Mouse (Mus musculus): ENCODE data around the gene Setd5. TPM values are rescaled to one million over a fixed set of nuclear protein-coding genes. Genes with fewer than 3 reads are reported as not detected.

The Setd5 gene
- polyA plus RNA-seq, 1 experiment from 2014 or later: 33.4 TPM

- H3K79me2 ChIP-seq (ENCODE audit: inconsistent target): peaks cover 11% of the 10 kb centered on the region; the same call in 1 of the 2 replicates
- no peak overlapping the region for H3K27ac ChIP-seq
- no peak overlapping the region for H3K4me3 ChIP-seq (ENCODE audit: inconsistent target)
- H3K36me3 ChIP-seq (ENCODE audit: inconsistent target): peaks cover 66% of the 10 kb centered on the region
- WGBS (ENCODE audit: missing documents): 37% methylated on average over 10 of the region's 10 CpGs
Observed at GRCm38 (mm10) chr6:113120806-113121205, 43.6 kb downstream of the Setd5 start.

GRCm38 (mm10) chr6:113133360-113133759, 56.2 kb downstream of the Setd5 start:
- WGBS (ENCODE audit: missing documents): 88% methylated on average over 2 of the region's 2 CpGs

GRCm38 (mm10) chr6:113141389-113142094, 64.4 kb downstream of the Setd5 start:
- H3K79me2 ChIP-seq (ENCODE audit: inconsistent target): peaks cover 17% of the 10 kb centered on the region; the same call in 1 of the 2 replicates
- no peak overlapping the region for H3K4me3 ChIP-seq (ENCODE audit: inconsistent target)
- H3K27ac ChIP-seq: no peak overlapping the region
- WGBS (ENCODE audit: missing documents): 50% methylated on average over 1 of the region's 1 CpGs
- peaks cover 56% of the 10 kb centered on the region for H3K36me3 ChIP-seq (ENCODE audit: inconsistent target)

More at GRCm38 (mm10) chr6:113133360-113133759, 56.2 kb downstream of the Setd5 start:
- Histone ChIP-seq H3K27ac (no peak overlapping the region), H3K79me2 (ENCODE audit: inconsistent target) (0 out of 2 replicates have a peak, but pooled peaks cover 5% of the 10 kb centered on the region), H3K4me3 (ENCODE audit: inconsistent target) (no peak overlapping the region), H3K36me3 (ENCODE audit: inconsistent target) (peaks cover 55% of the 10 kb centered on the region)

DNA sequence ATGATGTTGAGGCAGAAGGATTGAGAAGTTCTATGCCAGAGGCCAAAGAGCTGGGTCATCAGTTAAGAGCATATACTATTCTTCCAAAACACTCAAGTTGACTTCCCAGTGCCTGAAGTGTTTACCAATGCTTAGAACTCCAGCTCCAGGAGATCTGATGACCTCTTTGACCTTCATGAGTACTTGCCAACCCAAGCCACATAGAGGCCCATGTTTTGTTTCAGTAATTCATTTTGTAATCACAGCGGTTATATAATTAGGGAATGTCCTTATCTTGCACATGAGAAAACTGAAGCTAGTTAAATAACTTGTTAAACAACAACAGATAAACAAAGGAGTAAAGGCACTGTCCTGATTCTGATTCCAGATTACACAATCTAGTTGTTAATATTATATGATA, 67.6 kb downstream of the Setd5 start:
- Histone ChIP-seq H3K36me3 (ENCODE audit: inconsistent target) (peaks cover 66% of the 10 kb centered on the region), H3K79me2 (ENCODE audit: inconsistent target) (peaks cover 17% of the 10 kb centered on the region; the same call in 1 of the 2 replicates), H3K27ac (no peak overlapping the region), H3K4me3 (ENCODE audit: inconsistent target) (no peak overlapping the region)
- 93% methylated on average over 1 of the region's 1 CpGs for WGBS (ENCODE audit: missing documents)

DNA sequence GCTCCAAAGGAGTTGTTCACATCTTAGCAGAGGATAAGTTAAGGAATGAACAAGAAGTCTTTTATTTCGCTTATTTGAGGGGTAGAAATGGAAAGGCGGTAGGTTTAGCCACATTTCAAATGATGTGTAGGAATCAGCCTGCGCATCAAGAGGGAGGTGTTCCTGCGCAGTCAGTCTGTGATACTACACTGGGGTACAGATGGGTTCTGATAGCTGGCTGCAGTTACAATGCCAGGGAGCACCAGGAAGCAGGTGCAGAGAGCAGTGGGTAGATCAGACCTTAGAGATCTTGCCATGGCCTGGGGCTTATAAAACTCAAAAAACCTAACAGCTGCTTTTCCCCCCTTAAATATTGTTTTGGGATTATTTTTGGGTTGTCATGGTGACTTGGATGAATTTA, 68.1 kb downstream of the Setd5 start:
- 96% methylated on average over 4 of the region's 4 CpGs for WGBS (ENCODE audit: missing documents)
- Histone ChIP-seq H3K4me3 (ENCODE audit: inconsistent target) (no peak overlapping the region), H3K27ac (no peak overlapping the region), H3K79me2 (ENCODE audit: inconsistent target) (peaks cover 17% of the 10 kb centered on the region; the same call in 1 of the 2 replicates), H3K36me3 (ENCODE audit: inconsistent target) (peaks cover 70% of the 10 kb centered on the region)

DNA sequence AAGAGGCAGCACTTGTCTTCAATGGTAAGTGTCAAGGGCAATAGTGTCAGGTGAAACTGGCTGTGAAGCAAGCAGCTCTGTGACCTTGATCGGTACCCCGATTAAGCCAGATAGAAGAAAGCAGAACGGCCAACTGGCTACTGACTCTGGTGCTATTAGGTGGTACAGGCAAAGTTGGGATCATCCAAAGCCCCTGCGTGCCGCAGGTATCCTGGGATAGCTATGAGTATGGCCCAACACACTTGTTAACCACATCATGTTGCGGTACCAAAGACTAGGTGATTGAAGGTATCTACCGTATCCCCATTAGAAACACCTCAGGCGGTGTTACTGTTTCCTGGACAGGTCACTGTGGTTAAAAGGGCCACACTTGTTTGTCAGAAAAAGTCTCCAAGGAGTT, 76.9 kb downstream of the Setd5 start:
- H3K36me3 ChIP-seq (ENCODE audit: inconsistent target): peaks cover 47% of the 10 kb centered on the region
- no peak overlapping the region for H3K4me3 ChIP-seq (ENCODE audit: inconsistent target)
- no peak overlapping the region for H3K27ac ChIP-seq
- H3K79me2 ChIP-seq (ENCODE audit: inconsistent target): no peaks in the 10 kb centered on the region
- 97% methylated on average over 8 of the region's 8 CpGs for WGBS (ENCODE audit: missing documents)

- Histone ChIP-seq H3K36me3 (ENCODE audit: inconsistent target) (peaks cover 39% of the 10 kb centered on the region), H3K27ac (no peak overlapping the region), H3K4me3 (ENCODE audit: inconsistent target) (no peak overlapping the region), H3K79me2 (ENCODE audit: inconsistent target) (no peaks in the 10 kb centered on the region)
- 96% methylated on average over 6 of the region's 6 CpGs for WGBS (ENCODE audit: missing documents)
Observed at GRCm38 (mm10) chr6:113154886-113155285, 77.7 kb downstream of the Setd5 start.

- Histone ChIP-seq H3K79me2 (ENCODE audit: inconsistent target) (no peaks in the 10 kb centered on the region), H3K36me3 (ENCODE audit: inconsistent target) (peaks cover 29% of the 10 kb centered on the region), H3K27ac (no peak overlapping the region), H3K4me3 (ENCODE audit: inconsistent target) (no peak overlapping the region)
- 89% methylated on average over 4 of the region's 4 CpGs for WGBS (ENCODE audit: missing documents)
Observed at GRCm38 (mm10) chr6:113156064-113156463, 78.9 kb downstream of the Setd5 start.

GRCm38 (mm10) chr6:113160106-113160505, 82.9 kb downstream of the Setd5 start:
- Histone ChIP-seq H3K36me3 (ENCODE audit: inconsistent target) (no peaks in the 10 kb centered on the region), H3K79me2 (ENCODE audit: inconsistent target) (no peaks in the 10 kb centered on the region), H3K4me3 (ENCODE audit: inconsistent target) (no peak overlapping the region), H3K27ac (no peak overlapping the region)
- 95% methylated on average over 10 of the region's 10 CpGs for WGBS (ENCODE audit: missing documents)

DNA sequence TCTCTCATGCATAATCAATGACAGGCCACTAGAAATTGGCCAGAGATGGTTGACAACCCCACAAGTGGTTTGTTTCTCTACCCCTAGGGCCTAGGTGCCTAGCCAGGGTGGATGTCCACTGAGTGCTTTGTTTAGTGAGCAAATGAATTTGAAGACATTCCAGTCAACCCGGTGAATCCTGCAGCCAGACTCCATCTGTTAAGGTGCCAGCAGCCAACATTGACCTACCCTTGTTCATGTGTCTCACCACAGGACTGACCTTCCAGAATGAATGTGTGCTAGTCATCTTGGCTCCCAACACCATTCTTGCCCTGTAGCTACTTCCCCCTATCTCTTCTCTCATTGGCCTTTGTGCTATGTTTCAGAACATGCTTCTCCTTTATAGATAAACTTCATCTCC, 84.8 kb downstream of the Setd5 start:
- WGBS (ENCODE audit: missing documents): 83% methylated on average over 1 of the region's 1 CpGs
- Histone ChIP-seq H3K79me2 (ENCODE audit: inconsistent target) (no peaks in the 10 kb centered on the region), H3K4me3 (ENCODE audit: inconsistent target) (no peak overlapping the region), H3K27ac (no peak overlapping the region), H3K36me3 (ENCODE audit: inconsistent target) (no peaks in the 10 kb centered on the region)

DNA sequence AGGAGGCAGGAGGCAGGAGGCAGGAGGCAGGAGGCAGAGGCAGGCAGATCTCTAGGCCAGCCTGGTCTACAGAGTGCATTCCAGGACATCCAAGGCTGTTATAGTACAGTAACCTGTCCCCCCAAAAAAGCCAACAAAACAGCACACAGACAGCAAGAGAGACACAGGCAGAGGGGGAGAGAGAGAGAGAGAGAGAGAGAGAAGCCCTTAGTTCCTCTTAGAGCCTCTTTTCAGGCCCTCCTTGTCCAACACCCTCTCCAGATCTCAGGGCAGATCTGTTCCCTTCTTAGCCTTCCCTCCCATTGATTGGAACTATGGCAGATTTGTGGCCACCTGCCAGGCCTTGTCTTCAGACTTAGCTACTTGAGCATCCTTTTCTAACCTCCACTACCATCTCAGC, 86.3 kb downstream of the Setd5 start:
- no peaks in the 10 kb centered on the region for H3K79me2 ChIP-seq (ENCODE audit: inconsistent target)
- H3K27ac ChIP-seq: no peak overlapping the region
- no peaks in the 10 kb centered on the region for H3K36me3 ChIP-seq (ENCODE audit: inconsistent target)
- no peak overlapping the region for H3K4me3 ChIP-seq (ENCODE audit: inconsistent target)

- H3K79me2 ChIP-seq (ENCODE audit: inconsistent target): no peaks in the 10 kb centered on the region
- H3K36me3 ChIP-seq (ENCODE audit: inconsistent target): no peaks in the 10 kb centered on the region
- no peak overlapping the region for H3K4me3 ChIP-seq (ENCODE audit: inconsistent target)
- no peak overlapping the region for H3K27ac ChIP-seq
- 41% methylated on average over 17 of the region's 17 CpGs for WGBS (ENCODE audit: missing documents)
Observed at GRCm38 (mm10) chr6:113166661-113167251, 89.6 kb downstream of the Setd5 start.

GRCm38 (mm10) chr6:113168316-113168975, 91.3 kb downstream of the Setd5 start:
- Histone ChIP-seq H3K36me3 (ENCODE audit: inconsistent target) (no peaks in the 10 kb centered on the region), H3K79me2 (ENCODE audit: inconsistent target) (no peaks in the 10 kb centered on the region), H3K4me3 (ENCODE audit: inconsistent target) (no peak overlapping the region), H3K27ac (no peak overlapping the region)
- 87% methylated on average over 7 of the region's 7 CpGs for WGBS (ENCODE audit: missing documents)

- no peak overlapping the region for H3K27ac ChIP-seq
- no peak overlapping the region for H3K4me3 ChIP-seq (ENCODE audit: inconsistent target)
- H3K36me3 ChIP-seq (ENCODE audit: inconsistent target): no peaks in the 10 kb centered on the region
- no peaks in the 10 kb centered on the region for H3K79me2 ChIP-seq (ENCODE audit: inconsistent target)
- WGBS (ENCODE audit: missing documents): 62% methylated on average over 3 of the region's 3 CpGs
Observed at GRCm38 (mm10) chr6:113169852-113170251, 92.7 kb downstream of the Setd5 start.

- Histone ChIP-seq H3K79me2 (ENCODE audit: inconsistent target) (no peaks in the 10 kb centered on the region), H3K36me3 (ENCODE audit: inconsistent target) (no peaks in the 10 kb centered on the region), H3K4me3 (ENCODE audit: inconsistent target) (no peak overlapping the region), H3K27ac (no peak overlapping the region)
- WGBS (ENCODE audit: missing documents): 96% methylated on average over 4 of the region's 8 CpGs
Observed at GRCm38 (mm10) chr6:113170651-113171050, 93.5 kb downstream of the Setd5 start.
